Mouse (Mus musculus): Measurements from ENCODE around the gene Frmpd1. TPM values are rescaled to one million over a fixed set of nuclear protein-coding genes. Genes with fewer than 3 reads are reported as not detected.

Frmpd1 gene
- total and polyA plus RNA-seq, 3 experiments, result not detected

GRCm38 (mm10) chr4:45267883-45268282 lies 83.2 kb downstream of the Frmpd1 start:
- H3K79me2 ChIP-seq (replicated peaks; ENCODE audit: control insufficient read depth, extremely low read depth, insufficient read depth, poor library complexity, severe bottlenecking), result no peaks in the 10 kb centered on the region
- dilution Hi-C loops (cut with MboI; ENCODE audit: extremely low pct_ligation_motif_present, extremely low pct_unique_long_range_greater_than_20kb, low sequenced_read_pairs), result no loop called here
- no peak overlapping the region for H3K27ac ChIP-seq (ENCODE audit: insufficient read depth, low read depth)
- no peak overlapping the region for H3K4me3 ChIP-seq (replicated peaks in 1 of 3; ENCODE audit: low read depth in 2 of 3, low read length in 2 of 3, poor library complexity in 1 of 3)
- no peak overlapping the region for H3K4me2 ChIP-seq (ENCODE audit: insufficient read depth, low read depth, poor library complexity, severe bottlenecking)
- in situ Hi-C loops (cut with MboI; ENCODE audit: low pct_ligation_motif_present, low pct_unique_long_range_greater_than_20kb, low sequenced_read_pairs), result no loop called here
- H3K9ac ChIP-seq (ENCODE audit: insufficient read depth, low read depth), result no peak overlapping the region
- H3K36me3 ChIP-seq (replicated peaks in 1 of 2; ENCODE audit: control insufficient read depth in 1 of 2, insufficient read depth in 1 of 2, low read length in 1 of 2), result no peaks in the 10 kb centered on the region
- H3K9me3 ChIP-seq (replicated peaks; ENCODE audit: low read length), result no peaks in the 10 kb centered on the region
- no peaks in the 10 kb centered on the region for H3K4me1 ChIP-seq (ENCODE audit: control insufficient read depth in 1 of 2, insufficient read depth in 2 of 2)
- TF ChIP-seq USF2 (conservative IDR thresholded peaks at IDR 0.05; ENCODE audit: low read depth, low read length), result no peak
- no peak for TF ChIP-seq ELF1 (IDR thresholded peaks at IDR 0.05; ENCODE audit: low read depth, low read length)
- no peak for TF ChIP-seq KAT2A (IDR thresholded peaks at IDR 0.05; ENCODE audit: insufficient replicate concordance, low read length)
- no peak for TF ChIP-seq TCF12 (IDR thresholded peaks at IDR 0.05; ENCODE audit: low read depth, low read length)
- no peak for TF ChIP-seq USF1 (IDR thresholded peaks at IDR 0.05; ENCODE audit: low read depth, low read length)
- TF ChIP-seq NRF1 (IDR thresholded peaks at IDR 0.05; ENCODE audit: low read depth, low read length), result no peak
- no peak for TF ChIP-seq BHLHE40 (IDR thresholded peaks at IDR 0.05; ENCODE audit: low read depth, low read length)
- no peak for TF ChIP-seq RCOR1 (conservative IDR thresholded peaks at IDR 0.05; ENCODE audit: low read depth, low read length)
- no peak for TF ChIP-seq MEF2A (IDR thresholded peaks at IDR 0.05; ENCODE audit: borderline replicate concordance, low read depth, low read length)
- TF ChIP-seq IRF4 (IDR thresholded peaks at IDR 0.05; ENCODE audit: low read depth, low read length), result no peak
- no peak for TF ChIP-seq RAD21 (IDR thresholded peaks at IDR 0.05; ENCODE audit: low read depth, low read length)
- no peak for TF ChIP-seq ZMIZ1 (IDR thresholded peaks at IDR 0.05; ENCODE audit: low read depth, low read length)
- DNase-seq (ENCODE audit: extremely low read depth), result no peak
- peaks cover 2% of the 10 kb centered on the region for H3K27me3 ChIP-seq (replicated peaks)

GRCm38 (mm10) chr4:45271041-45271452 lies 86.4 kb downstream of the Frmpd1 start:
- TF ChIP-seq EP300 (IDR thresholded peaks at IDR 0.05; ENCODE audit: low read length) (no peak), CTCF (conservative IDR thresholded peaks at IDR 0.05 in 1 of 2, IDR thresholded peaks at IDR 0.05 in 1 of 2; ENCODE audit: low read depth in 2 of 2, low read length in 2 of 2) (no peak), MAFK (IDR thresholded peaks at IDR 0.05; ENCODE audit: insufficient replicate concordance, low read length) (no peak), RCOR1 (conservative IDR thresholded peaks at IDR 0.05; ENCODE audit: low read depth, low read length) (no peak), GABPA (IDR thresholded peaks at IDR 0.05; ENCODE audit: insufficient replicate concordance, low read depth, low read length) (no peak), HCFC1 (IDR thresholded peaks at IDR 0.05; ENCODE audit: low read depth, low read length) (no peak), POLR2A (IDR thresholded peaks at IDR 0.05; ENCODE audit: low read depth, low read length) (no peak)
- in situ Hi-C loops (cut with MboI; ENCODE audit: low pct_ligation_motif_present, low pct_unique_long_range_greater_than_20kb, low sequenced_read_pairs) (no loop called here), dilution Hi-C loops (cut with MboI; ENCODE audit: extremely low pct_ligation_motif_present, extremely low pct_unique_long_range_greater_than_20kb, low sequenced_read_pairs) (no loop called here)
- Histone ChIP-seq H3K36me3 (replicated peaks in 1 of 2; ENCODE audit: control insufficient read depth in 1 of 2, insufficient read depth in 1 of 2, low read length in 1 of 2) (no peaks in the 10 kb centered on the region), H3K4me3 (replicated peaks in 1 of 3; ENCODE audit: low read depth in 2 of 3, low read length in 2 of 3, poor library complexity in 1 of 3) (no peak overlapping the region), H3K4me2 (ENCODE audit: insufficient read depth, low read depth, poor library complexity, severe bottlenecking) (no peak overlapping the region), H3K9me3 (replicated peaks; ENCODE audit: low read length) (no peaks in the 10 kb centered on the region), H3K27ac (ENCODE audit: insufficient read depth, low read depth) (no peak overlapping the region), H3K79me2 (replicated peaks; ENCODE audit: control insufficient read depth, extremely low read depth, insufficient read depth, poor library complexity, severe bottlenecking) (no peaks in the 10 kb centered on the region), H3K9ac (ENCODE audit: insufficient read depth, low read depth) (no peak overlapping the region), H3K4me1 (ENCODE audit: control insufficient read depth in 1 of 2, insufficient read depth in 2 of 2) (peaks cover 2 to 13% of the 10 kb centered on the region in 2 experiments; a peak in 2 of 4 replicates), H3K27me3 (replicated peaks) (peaks cover 4% of the 10 kb centered on the region)
- DNase-seq (ENCODE audit: extremely low read depth), result no peak

Measured in CH12.LX (cell line).